Mouse (Mus musculus) yolk sac, embryonic 10.5 days (tissue): ENCODE measurements around the gene Gm6993.
A peak's percentile ranks its signal among the peaks of the same experiment; 100 is the strongest.

ENCODE experiments used
- DNase-seq: peaks from one replicate; pipeline ENCODE4 v3.0.0-alpha.2; 2017; ENCODE audit warnings: low spot score

The Gm6993 gene

GRCm38 (mm10) chr12:31271361-31272011 is 30.9 kb downstream of the Gm6993 start:
- DNase-seq, result peak; percentile 87

DNA sequence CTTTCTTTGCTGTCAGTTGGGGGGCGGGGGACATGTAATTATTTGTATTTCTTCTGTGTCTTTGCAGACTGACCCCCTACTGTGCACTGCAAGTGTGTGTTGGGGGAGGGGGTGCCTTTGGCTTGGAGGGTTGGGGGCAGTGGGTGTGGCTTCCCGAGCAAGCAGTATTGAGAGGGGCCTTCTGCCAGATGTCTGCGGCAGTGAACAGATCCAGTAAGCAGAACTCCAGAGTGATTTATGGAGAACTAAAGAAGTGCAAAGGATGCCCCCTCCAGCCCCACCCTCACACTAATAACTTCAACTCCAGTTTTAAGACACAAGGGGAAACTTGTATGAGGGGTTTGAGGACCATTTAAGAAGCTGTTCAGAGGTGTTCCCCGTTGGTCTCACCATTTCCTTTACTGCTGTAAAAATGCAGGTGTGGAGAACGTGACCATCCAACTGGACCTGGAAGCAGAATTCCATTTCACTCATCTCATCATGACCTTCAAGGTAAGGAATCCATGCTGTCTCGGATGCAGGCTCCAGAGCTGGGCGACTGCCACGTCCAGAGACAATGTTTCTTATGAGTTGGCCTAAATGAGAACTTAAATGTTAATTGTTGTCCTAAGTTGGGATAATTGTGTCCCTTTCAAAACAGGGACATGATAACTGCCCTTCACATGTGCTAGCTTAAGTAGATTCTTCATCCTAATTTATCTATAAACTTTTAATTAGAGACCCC is 31.6 kb downstream of the Gm6993 start:
- no peak for DNase-seq

GRCm38 (mm10) chr12:31272846-31273245 is 32.3 kb downstream of the Gm6993 start:
- no peak for DNase-seq

GRCm38 (mm10) chr12:31273646-31274045 is 33.1 kb downstream of the Gm6993 start:
- DNase-seq, result no peak

DNA sequence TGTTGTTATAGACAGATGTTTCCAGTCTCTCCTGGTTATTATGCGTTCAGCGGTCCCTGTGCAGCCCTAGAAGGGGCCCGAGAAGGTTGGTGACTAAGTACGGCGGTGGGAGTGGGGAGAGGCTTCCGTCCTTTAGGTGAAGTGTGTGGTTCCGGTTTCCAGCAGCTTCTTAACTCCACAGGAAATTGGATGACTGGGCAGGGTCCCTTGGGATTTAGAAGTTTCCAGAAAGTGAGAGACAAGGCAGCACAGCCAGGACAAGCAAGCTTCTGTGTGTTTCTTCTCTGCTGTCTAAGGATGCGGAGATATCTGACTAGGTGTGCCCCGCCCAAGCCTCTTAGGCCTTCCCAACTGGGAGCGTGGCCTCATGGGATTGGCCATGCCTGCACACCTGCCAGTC is 34.8 kb downstream of the Gm6993 start:
- DNase-seq, result no peak

DNA sequence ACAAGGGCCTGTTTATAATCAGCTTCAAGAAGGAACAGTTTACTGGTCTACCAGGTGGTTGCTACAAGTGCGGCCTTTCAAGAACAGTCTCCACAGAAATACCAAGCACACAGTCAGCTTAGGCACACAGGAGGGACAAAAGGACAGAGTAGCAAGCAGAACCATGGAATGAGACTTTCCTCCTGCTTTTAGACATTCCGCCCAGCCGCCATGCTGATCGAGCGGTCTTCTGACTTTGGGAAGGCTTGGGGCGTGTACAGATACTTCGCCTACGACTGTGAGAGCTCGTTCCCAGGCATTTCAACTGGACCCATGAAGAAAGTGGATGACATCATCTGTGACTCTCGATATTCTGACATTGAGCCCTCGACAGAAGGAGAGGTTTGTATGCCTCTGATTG is 37.7 kb downstream of the Gm6993 start:
- no peak for DNase-seq

- no peak for DNase-seq
Measured at GRCm38 (mm10) chr12:31280318-31280717, 39.7 kb downstream of the Gm6993 start.

GRCm38 (mm10) chr12:31281100-31281591 is 40.6 kb downstream of the Gm6993 start:
- no peak for DNase-seq

DNA sequence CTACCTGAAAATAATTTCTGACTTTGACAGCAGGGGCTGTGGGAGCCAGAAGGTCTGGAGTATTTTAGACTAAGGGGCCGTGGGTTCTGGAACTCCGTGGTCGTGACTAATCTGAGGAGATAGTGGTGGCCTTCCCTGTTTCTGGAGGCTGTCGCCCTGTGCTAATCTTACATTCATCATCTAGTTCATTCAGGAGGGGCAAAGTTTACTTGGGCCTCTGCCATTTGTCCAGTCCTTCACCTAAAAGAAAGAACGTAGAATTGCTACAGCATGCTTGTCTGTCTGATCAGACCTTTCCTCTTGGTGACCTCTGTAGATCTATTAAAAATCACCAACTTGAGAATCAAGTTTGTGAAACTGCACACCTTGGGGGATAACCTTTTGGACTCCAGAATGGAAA is 41.7 kb downstream of the Gm6993 start:
- DNase-seq, result no peak

DNA sequence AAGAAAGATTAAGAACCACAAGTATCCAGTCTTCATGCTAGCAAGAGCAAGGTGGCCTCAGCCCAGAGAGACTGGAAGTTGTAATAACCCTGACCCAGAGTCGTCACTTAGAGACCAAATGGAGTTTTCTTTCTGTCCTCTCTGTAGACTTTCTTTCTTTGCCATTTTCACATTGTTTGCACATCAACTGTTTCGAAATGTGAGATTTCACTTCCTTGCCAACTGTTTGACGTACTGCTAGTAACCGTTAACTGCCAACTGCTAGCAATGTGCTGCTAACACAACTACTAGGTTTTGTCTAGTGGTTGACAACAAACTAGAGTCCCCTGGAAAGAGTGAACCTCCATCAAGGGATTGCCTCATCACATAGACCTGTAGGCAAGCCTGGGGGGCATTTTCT is 42.6 kb downstream of the Gm6993 start:
- DNase-seq, result no peak

- DNase-seq, result no peak
Measured at GRCm38 (mm10) chr12:31283617-31284136, 43.1 kb downstream of the Gm6993 start.

DNA sequence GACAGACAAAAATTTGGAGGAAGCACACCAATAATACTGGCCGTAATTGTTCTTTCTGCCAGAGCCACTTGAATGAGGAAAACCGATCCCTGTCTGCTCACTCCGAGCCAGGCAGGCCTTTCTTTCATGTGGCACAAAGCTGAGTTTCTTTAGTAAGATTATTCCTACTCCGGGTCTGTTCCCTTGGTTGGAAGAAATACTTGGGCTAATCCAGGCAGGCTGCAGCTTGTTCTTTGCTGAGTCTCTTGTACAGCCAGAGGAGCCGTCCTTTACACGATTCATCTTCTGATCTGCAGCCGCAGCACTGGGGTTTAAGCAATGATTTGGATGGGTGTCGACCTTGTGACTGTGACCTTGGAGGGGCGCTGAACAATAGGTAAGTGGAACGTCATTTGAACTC is 48.5 kb downstream of the Gm6993 start:
- DNase-seq, result no peak
